Mouse (Mus musculus) ES-E14 (cell line): ENCODE measurements around the gene Wdfy2.

ENCODE experiments used
- CHD2 ChIP-seq: IDR thresholded peaks from 2 replicates; pipeline ENCODE4 v1.6.1; 2014; ENCODE audit warnings: mild to moderate bottlenecking, low read depth, low read length, inconsistent platforms
- MAFK ChIP-seq: IDR thresholded peaks from 2 replicates; pipeline ENCODE4 v1.6.1; 2014; ENCODE audit warnings: mild to moderate bottlenecking, low read depth, low read length, inconsistent platforms; ENCODE audit not compliant: insufficient read depth
- ZC3H11A ChIP-seq: IDR thresholded peaks from 2 replicates; pipeline ENCODE4 v1.6.1; 2012; ENCODE audit warnings: low read depth, mild to moderate bottlenecking, inconsistent platforms, low read length, borderline replicate concordance
- ZNF384 ChIP-seq: IDR thresholded peaks from 2 replicates; pipeline ENCODE4 v1.6.1; 2012; ENCODE audit warnings: low read depth, low read length, inconsistent platforms

- no peak for TF ChIP-seq CHD2
- no peak for TF ChIP-seq MAFK
- TF ChIP-seq ZC3H11A, result no peak
- no peak for TF ChIP-seq ZNF384
Measured at GRCm38 (mm10) chr14:62871431-62871830, 34.0 kb downstream of the Wdfy2 start.
